Mouse (Mus musculus) intestine, embryonic 15.5 days (tissue): Measurements from ENCODE around the gene Mrpl18. TPM values are rescaled to one million over a fixed set of nuclear protein-coding genes. Genes with fewer than 3 reads are reported as not detected.
"Not testable (repeated sequence)": the region's sequence is repeated elsewhere in the genome, so short reads cannot be mapped to it uniquely, and the experiment has no call there.

Source experiments
- ATAC-seq: fragments of 200-750 bp; cut with Nextera tagmentation; 2 replicates; pipeline ENCODE4 v1.8.0; 2017; ENCODE audit warnings: moderate TSS enrichment, moderate library complexity
- H3K27ac ChIP-seq: fragments of 300-500 bp; sonication (generic); 2 replicates; pipeline ENCODE4 v1.5.1; 2015; ENCODE audit warnings: mild to moderate bottlenecking, inconsistent platforms
- H3K27me3 ChIP-seq: fragments of 300-500 bp; sonication (generic); replicated peaks from 2 replicates; pipeline ENCODE4 v1.6.1; 2015; ENCODE audit warnings: inconsistent platforms
- H3K36me3 ChIP-seq: fragments of 300-500 bp; sonication (generic); 2 replicates; pipeline ENCODE4 v1.6.1; 2015; ENCODE audit warnings: inconsistent platforms
- H3K4me1 ChIP-seq: fragments of 300-500 bp; sonication (generic); replicated peaks from 2 replicates; pipeline ENCODE4 v1.6.1; 2015; ENCODE audit warnings: inconsistent platforms
- H3K4me2 ChIP-seq: fragments of 300-500 bp; sonication (generic); replicated peaks from 2 replicates; pipeline ENCODE4 v1.6.1; 2015; ENCODE audit warnings: mild to moderate bottlenecking, inconsistent platforms
- H3K4me3 ChIP-seq: fragments of 300-500 bp; sonication (generic); replicated peaks from 2 replicates; pipeline ENCODE4 v1.5.1; 2015; ENCODE audit warnings: inconsistent platforms
- H3K9ac ChIP-seq: fragments of 300-500 bp; sonication (generic); 2 replicates; pipeline ENCODE4 v1.6.1; 2015; ENCODE audit warnings: inconsistent platforms
- H3K9me3 ChIP-seq: fragments of 300-500 bp; sonication (generic); 2 replicates; pipeline ENCODE4 v1.6.1; 2016; ENCODE audit warnings: inconsistent platforms
- WGBS: fragments of 180-500 bp; shearing (Covaris S2); methylation state at CpG from one replicate; pipeline ENCODE4 v1.1.7; 2015; 5-methylcytosine and 5-hydroxymethylcytosine counted together
- polyA plus RNA-seq: library from polyadenylated mRNA; unstranded; fragments of >200 nt; fragmentation: Nextera tagmentation; extraction: Ambion mirVana; gene quantifications from 2 replicates; pipeline ENCODE4 v1.2.1, GENCODE M21; 2015

Mrpl18 gene
- 173 and 181 TPM in 2 replicates for polyA plus RNA-seq

DNA sequence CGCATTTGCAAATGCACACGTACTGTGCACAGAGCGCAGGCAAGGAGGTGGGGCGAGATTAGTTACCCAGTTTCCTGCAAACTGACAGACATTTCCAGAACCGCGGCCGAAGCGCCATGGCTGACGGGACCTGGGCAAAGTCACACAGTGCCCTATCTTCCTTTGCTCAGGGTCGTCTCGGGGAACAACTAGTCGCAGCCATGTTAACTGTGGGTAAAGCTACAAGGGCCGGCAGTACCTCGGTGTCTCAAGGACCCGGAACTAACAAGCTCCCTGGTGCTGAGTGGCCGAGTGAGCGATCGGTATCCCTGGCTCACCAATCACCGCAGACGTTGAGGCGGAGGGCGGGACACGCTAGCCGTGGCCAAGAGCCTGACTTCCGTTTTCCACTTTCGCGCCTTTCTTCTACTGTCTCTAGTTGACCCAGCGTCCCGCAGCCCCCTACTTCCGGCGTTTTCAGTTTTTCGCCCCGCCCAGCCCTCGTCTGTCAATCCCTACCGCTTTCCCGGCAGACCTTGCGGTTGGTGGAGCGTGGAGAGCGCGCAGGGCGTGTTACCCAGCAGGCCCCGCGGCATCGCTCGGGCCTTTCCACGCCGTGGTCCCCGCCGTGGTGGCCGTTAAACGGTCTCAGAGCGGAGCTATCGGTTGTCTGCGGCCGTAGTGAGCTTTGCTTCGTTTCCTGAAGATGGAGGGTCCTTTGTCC, at the start of gene Mrpl18:
Gene Mrpl18, minus strand, starts transcription at position 465 of the 703 bp plus-strand sequence.
- Histone ChIP-seq H3K27ac (peak within 1 kb of the TSS; percentile 92), H3K27me3 (no peaks in the 10 kb centered on the region), H3K4me3 (peak within 1 kb of the TSS; percentile 92), H3K4me1 (0 out of 2 replicates have a peak, but pooled peaks cover 3% of the 10 kb centered on the region), H3K36me3 (peaks cover 27% of the 10 kb centered on the region), H3K9me3 (no peaks in the 10 kb centered on the region), H3K4me2 (peak within 1 kb of the TSS; percentile 59), H3K9ac (peak within 1 kb of the TSS; percentile 96)
- under 1% methylated on average over 56 of the region's 56 CpGs for WGBS
- peak; percentile 99 for ATAC-seq

DNA sequence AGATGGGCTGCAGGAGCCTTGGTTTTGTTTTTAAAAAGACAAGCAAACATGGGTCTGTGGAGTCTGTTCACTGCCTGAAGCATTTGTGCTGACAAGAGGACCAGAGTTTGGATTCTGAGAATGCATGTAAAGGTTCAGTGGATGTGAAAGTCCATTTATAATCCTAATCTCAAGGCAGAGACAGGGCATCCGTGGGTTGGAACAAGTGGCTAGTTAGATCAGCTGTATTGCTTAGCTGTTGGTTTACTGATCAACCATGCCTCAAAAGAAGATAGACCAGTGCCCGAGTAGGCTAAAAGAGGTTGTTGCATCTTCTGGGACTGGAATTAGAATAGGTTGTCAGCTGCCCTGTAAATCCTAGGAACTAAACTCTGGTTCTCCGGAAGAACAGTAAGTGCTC, 47.3 kb upstream of the Mrpl18 start:
- Histone ChIP-seq H3K27ac (no peak overlapping the region), H3K9ac (no peak overlapping the region), H3K27me3 (no peaks in the 10 kb centered on the region), H3K4me2 (no peak overlapping the region), H3K9me3 (no peaks in the 10 kb centered on the region), H3K4me1 (0 out of 2 replicates have a peak, but pooled peaks cover 5% of the 10 kb centered on the region), H3K36me3 (peaks cover 11% of the 10 kb centered on the region; the same call in 1 of the 2 replicates), H3K4me3 (no peak overlapping the region)
- no peak for ATAC-seq
- WGBS = 70% methylated on average over 3 of the region's 3 CpGs

DNA sequence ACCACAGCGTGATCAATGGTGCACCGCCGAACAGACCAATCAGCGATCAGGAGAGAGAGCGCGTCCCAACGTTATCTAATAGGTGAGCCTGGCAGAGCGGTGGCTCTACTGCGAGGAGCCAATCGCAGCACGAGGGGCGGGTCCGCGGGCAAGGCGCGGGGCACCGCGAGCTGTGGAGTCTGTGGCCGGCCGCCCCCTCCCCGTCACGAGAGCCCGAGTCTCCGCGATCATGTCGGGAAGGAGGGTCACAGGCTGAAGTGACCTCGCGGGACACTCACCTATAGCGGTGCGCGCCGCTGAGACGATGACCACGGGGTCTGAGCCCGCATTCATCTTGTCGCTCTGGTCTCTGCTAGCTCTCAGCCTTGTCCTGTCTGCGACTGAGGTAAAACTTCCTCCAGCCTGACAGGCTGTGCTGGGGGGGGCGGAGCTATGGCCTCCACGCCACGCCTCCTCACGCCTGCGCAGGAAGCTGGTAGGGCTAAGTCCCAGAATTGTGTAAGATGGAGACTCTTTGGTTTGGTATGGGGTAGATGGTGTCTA, 44.3 kb upstream of the Mrpl18 start, which contains the start of gene Acat2:
Gene Acat2, minus strand, starts transcription at position 417 of the 543 bp plus-strand sequence.
- under 1% methylated on average over 42 of the region's 42 CpGs for WGBS

DNA sequence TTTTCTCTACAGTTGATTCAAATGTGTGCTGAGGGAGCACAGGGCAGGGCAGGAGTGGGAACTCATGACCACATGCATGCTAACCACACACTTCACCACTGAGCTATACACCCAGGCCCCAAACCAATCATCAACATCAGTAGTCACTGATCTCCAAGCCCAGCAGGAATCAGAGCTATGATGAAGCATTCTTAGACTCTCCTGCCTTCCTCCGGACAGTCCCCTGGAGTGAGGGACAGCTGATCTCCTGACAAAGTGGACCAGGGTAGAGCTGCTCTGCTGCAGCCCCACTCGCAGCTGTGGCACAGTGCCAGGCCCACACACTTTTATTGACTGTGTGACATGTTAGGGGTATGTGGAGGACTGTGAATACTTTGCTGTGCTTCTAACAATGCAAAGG, 43.2 kb upstream of the Mrpl18 start:
- 35% methylated on average over 2 of the region's 2 CpGs for WGBS
- not testable (repeated sequence) for H3K4me3 ChIP-seq, H3K36me3 ChIP-seq, H3K27me3 ChIP-seq, H3K9me3 ChIP-seq, H3K27ac ChIP-seq, H3K9ac ChIP-seq, ATAC-seq, H3K4me1 ChIP-seq
- peak overlapping the region; percentile 43 for H3K4me2 ChIP-seq

More for the DNA sequence above, 44.3 kb upstream of the Mrpl18 start, which contains the start of gene Acat2:
- ATAC-seq = peak; percentile 99
- Histone ChIP-seq H3K4me2 (peak within 1 kb of the TSS; percentile 80), H3K9ac (peak within 1 kb of the TSS; percentile 63), H3K27me3 (no peaks in the 10 kb centered on the region), H3K9me3 (no peaks in the 10 kb centered on the region), H3K4me1 (0 out of 2 replicates have a peak, but pooled peaks cover 5% of the 10 kb centered on the region), H3K36me3 (no peaks in the 10 kb centered on the region), H3K4me3 (peak within 1 kb of the TSS; percentile 76), H3K27ac (peak within 1 kb of the TSS; percentile 84)

DNA sequence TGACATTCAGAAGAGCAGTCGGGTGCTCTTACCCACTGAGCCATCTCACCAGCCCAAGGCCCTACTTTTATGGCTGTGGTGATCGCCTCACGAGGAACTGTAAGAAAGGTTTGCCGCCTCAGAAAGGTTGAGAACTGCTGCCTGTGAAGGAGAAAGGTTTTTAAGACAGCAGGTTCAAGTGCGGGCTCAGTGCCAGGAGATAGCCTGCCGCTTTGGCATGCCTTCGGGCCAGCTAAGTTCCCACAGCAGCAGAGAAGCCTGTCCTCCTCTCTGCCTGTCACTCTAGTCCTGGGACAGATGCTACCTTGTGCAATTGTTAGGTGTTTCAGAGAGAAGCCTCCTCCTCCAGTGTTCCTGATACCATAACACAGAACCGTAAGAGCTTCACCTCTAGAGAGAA, 40.5 kb upstream of the Mrpl18 start:
- Histone ChIP-seq H3K36me3 (peaks cover 7% of the 10 kb centered on the region; the same call in 1 of the 2 replicates), H3K9ac (no peak overlapping the region), H3K27me3 (no peaks in the 10 kb centered on the region), H3K27ac (no peak overlapping the region), H3K4me3 (no peak overlapping the region), H3K4me1 (0 out of 2 replicates have a peak, but pooled peaks cover 5% of the 10 kb centered on the region), H3K4me2 (no peak overlapping the region), H3K9me3 (no peaks in the 10 kb centered on the region)
- WGBS = 95% methylated on average over 8 of the region's 8 CpGs
- no peak for ATAC-seq

DNA sequence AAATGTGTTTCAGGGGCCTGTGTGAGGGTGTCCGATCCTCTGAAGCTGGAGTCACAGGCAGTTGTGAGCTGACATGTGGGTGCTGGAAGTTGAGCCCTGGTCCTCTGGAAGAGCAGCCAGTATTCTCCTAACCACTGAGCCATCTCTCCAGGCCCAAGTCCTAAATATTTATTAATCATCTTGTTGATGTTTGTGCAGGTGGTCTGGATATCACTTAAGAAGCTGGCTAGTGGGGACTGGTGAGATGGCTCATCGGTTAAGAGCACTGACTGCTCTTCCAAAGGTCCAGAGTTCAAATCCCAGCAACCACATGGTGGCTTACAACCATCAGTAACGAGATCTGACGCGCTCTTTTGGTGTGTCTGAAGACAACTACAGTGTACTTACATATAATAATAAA, 33.5 kb upstream of the Mrpl18 start:
- H3K36me3 ChIP-seq = peaks cover 18% of the 10 kb centered on the region
- H3K9me3 ChIP-seq = no peaks in the 10 kb centered on the region
- no peaks in the 10 kb centered on the region for H3K27me3 ChIP-seq
- H3K27ac ChIP-seq = no peak overlapping the region
- no peak overlapping the region for H3K4me2 ChIP-seq
- no peak overlapping the region for H3K4me3 ChIP-seq
- no peak overlapping the region for H3K9ac ChIP-seq
- 91% methylated on average over 5 of the region's 5 CpGs for WGBS
- no peaks in the 10 kb centered on the region for H3K4me1 ChIP-seq
- no peak for ATAC-seq

DNA sequence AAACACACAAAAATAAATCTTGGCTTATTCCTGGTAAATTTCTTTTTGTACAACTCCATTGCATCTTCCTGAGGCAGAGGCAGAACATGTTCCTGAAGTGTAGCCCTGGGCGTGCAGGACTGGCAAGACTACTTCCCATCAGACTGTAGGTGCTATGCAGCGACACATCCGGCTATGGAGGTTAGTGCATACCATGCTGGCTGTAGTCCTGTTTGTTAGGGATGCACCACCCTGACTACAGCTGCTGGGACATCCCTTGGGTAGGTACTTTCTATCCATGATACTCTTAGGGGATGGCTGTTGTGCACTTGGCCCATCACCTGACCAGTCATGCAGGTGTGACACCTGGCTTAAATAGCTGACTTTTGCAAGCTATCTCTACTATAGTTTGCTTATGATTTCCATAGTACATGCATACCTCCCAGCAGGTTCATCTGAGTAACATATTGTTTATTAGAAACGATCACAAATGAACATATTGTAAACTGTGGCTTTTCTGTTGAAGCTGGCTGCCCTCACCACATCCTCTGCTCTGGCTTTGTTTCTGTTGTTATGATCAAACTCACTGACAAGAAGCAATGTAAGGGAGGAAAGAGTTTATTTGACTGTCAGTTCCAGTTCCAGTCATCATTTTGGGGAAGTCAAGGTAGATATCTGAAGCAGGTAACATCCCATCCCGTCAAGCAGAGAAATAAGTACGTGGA, 26.5 kb upstream of the Mrpl18 start:
- H3K9me3 ChIP-seq = no peaks in the 10 kb centered on the region
- H3K36me3 ChIP-seq = peaks cover 8% of the 10 kb centered on the region
- H3K4me2 ChIP-seq = no peak overlapping the region
- H3K4me3 ChIP-seq = no peak overlapping the region
- ATAC-seq = no peak
- H3K9ac ChIP-seq = no peak overlapping the region
- no peaks in the 10 kb centered on the region for H3K27me3 ChIP-seq
- H3K27ac ChIP-seq = no peak overlapping the region
- 85% methylated on average over 6 of the region's 6 CpGs for WGBS
- peaks cover 6% of the 10 kb centered on the region; the same call in 1 of the 2 replicates for H3K4me1 ChIP-seq

DNA sequence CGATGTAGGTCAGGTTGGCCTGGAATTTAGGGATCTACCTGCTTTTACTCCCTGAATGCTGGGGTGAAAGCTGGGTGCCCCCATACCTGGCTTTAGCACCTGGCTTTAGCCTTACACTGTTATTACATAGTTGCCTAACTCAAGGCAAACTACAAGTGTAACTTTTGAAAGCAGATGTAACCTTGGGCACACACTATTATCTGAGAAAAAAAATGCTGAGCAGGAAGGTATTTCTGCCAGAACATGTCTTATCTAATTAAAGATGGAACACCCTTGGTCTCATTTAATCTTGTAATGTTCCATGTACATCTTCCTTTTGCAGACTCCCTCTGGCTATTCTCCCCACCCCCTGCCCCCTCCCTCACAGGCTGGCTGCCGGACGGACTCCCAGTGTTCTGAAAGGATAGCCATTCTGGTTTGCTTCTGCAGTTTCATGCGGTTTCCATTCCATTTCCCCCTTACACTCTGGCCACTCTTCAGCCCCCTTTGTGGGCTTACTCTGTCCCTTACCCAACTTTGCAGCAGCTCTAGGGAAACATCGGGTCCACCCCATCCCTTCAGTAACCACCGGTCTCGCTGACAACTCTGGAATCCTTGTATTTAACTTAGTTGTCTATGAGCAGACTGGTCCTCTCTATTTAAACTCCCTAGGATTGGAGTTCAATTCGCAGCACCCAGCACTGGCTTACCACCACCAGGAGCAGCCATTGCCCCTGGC, 25.6 kb upstream of the Mrpl18 start:
- no peak for ATAC-seq
- H3K4me2 ChIP-seq = no peak overlapping the region
- H3K27me3 ChIP-seq = no peaks in the 10 kb centered on the region
- H3K4me3 ChIP-seq = no peak overlapping the region
- H3K9ac ChIP-seq = no peak overlapping the region
- peaks cover 6% of the 10 kb centered on the region; the same call in 1 of the 2 replicates for H3K4me1 ChIP-seq
- peaks cover 8% of the 10 kb centered on the region for H3K36me3 ChIP-seq
- WGBS = 71% methylated on average over 8 of the region's 8 CpGs
- no peaks in the 10 kb centered on the region for H3K9me3 ChIP-seq
- no peak overlapping the region for H3K27ac ChIP-seq

DNA sequence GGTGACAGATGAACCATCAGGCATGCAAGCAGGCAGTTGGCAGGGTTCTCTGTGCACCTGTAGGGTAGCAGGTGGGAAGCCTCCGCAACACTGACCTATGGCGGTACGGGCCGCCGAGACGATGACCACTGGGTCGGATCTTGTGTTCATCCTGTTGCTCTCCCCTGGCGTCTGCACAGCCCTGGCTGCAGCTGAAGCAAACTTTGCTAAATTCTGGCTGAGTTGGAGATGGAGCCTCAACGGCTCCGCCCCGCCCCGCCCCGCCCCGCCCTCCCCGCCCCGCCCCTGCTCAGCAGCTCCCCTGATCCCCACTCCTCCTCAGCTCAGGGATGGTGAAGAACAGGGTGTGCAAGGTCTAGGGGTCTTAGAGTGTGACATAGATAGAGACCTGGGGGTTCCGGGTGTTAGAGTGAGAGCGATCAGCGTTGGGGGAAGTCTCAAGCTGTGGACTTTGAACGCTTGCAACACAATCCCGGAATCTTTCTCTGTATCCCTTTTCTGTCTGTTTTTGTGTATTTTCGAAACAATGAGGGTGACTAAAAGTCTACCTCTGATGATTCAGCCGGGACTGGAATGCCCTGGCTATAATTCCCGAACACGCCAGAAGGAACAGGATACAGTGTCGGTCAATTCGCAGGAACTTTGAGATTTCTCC, 24.1 kb upstream of the Mrpl18 start, which contains the start of gene Acat3:
Gene Acat3, minus strand, starts transcription at position 450 of the 655 bp plus-strand sequence.
- 7% methylated on average over 27 of the region's 27 CpGs for WGBS
- peaks cover 6% of the 10 kb centered on the region; the same call in 1 of the 2 replicates for H3K4me1 ChIP-seq
- peak within 1 kb of the TSS; percentile 39; the same call in 1 of the 2 replicates for H3K9ac ChIP-seq

DNA sequence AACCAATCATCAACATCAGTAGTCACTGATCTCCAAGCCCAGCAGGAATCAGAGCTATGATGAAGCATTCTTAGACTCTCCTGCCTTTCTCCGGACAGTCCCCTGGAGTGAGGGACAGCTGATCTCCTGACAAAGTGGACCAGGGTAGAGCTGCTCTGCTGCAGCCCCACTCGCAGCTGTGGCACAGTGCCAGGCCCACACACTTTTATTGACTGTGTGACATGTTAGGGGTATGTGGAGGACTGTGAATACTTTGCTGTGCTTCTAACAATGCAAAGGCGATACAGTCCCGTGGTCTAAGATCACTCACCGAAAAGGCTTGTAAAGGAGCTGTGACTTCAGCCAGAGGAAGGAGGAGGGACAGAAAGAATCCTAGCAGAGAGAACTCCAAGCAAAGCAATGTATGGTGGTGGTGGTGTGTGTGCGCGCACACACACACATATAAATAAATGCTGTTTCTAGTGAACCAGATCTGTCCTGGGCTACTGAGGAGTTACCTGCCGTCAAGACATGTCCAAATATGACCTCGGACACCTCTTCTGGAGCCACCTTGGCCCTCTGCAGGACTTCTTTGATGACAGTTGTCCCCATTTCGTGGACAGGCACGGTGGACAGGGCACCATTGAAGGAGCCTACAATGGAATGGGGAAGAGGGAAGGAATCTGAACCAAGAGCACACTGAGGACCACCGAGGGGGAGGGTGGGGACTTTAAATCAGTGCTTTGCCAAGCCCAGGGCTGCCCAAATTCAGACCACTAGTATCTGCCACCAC, 23.4 kb upstream of the Mrpl18 start:
- not testable (repeated sequence) for H3K27ac ChIP-seq
- 46% methylated on average over 2 of the region's 12 CpGs for WGBS

More for the DNA sequence above, 24.1 kb upstream of the Mrpl18 start, which contains the start of gene Acat3:
- Histone ChIP-seq H3K27me3 (no peaks in the 10 kb centered on the region), H3K4me2 (peak within 1 kb of the TSS; percentile 62), H3K9me3 (no peaks in the 10 kb centered on the region), H3K27ac (no peak within 1 kb of the TSS), H3K4me3 (peak within 1 kb of the TSS; percentile 35), H3K36me3 (peaks cover 5% of the 10 kb centered on the region; the same call in 1 of the 2 replicates)
- ATAC-seq = peak; percentile 81

More for the DNA sequence above, 23.4 kb upstream of the Mrpl18 start:
- not testable (repeated sequence) for H3K27me3 ChIP-seq, H3K9me3 ChIP-seq, H3K4me1 ChIP-seq, H3K36me3 ChIP-seq
- ATAC-seq = peak; percentile 28; the same call in 1 of the 2 replicates
- 0 out of 2 replicates have a peak overlapping the region, but pooled peaks have one; percentile 39 for H3K9ac ChIP-seq
- peak overlapping the region; percentile 35; the same call in 1 of the 2 replicates for H3K4me3 ChIP-seq
- H3K4me2 ChIP-seq = peak overlapping the region; percentile 62
